Mouse (Mus musculus) embryonic facial prominence, embryonic 11.5 days (tissue): Measurements from ENCODE around the gene Crls1. TPM values are rescaled to one million over a fixed set of nuclear protein-coding genes. Genes with fewer than 3 reads are reported as not detected.

Experiments
- ATAC-seq: fragments of 200-750 bp; cut with Nextera tagmentation; replicated peaks from 2 replicates; pipeline ENCODE4 v1.8.0; 2017; ENCODE audit warnings: low read depth; ENCODE audit not compliant: insufficient number of reproducible peaks, low FRiP score, low TSS enrichment
- DNase-seq: peaks from one replicate; pipeline ENCODE4 v3.0.0-alpha.2; 2015; ENCODE audit warnings: low spot score
- H3K27ac ChIP-seq: fragments of 300-500 bp; sonication (generic); replicated peaks from 2 replicates; pipeline ENCODE4 v1.5.1; 2014; ENCODE audit warnings: mild to moderate bottlenecking, low read depth, low read length, control low read depth
- H3K27me3 ChIP-seq: fragments of 300-500 bp; sonication (generic); 2 replicates; pipeline ENCODE4 v1.6.1; 2014; ENCODE audit warnings: mild to moderate bottlenecking, low read length, moderate library complexity, mixed read lengths; ENCODE audit not compliant: control insufficient read depth, insufficient read depth
- H3K36me3 ChIP-seq: fragments of 300-500 bp; sonication (generic); replicated peaks from 2 replicates; pipeline ENCODE4 v1.6.1; 2014; ENCODE audit warnings: low read depth, mild to moderate bottlenecking, low read length, moderate library complexity, mixed read lengths; ENCODE audit not compliant: control insufficient read depth, insufficient read depth
- H3K4me1 ChIP-seq: fragments of 300-500 bp; sonication (generic); 2 replicates; pipeline ENCODE4 v1.6.1; 2014; ENCODE audit warnings: low read length, mixed read lengths; ENCODE audit not compliant: control insufficient read depth, insufficient read depth
- H3K4me2 ChIP-seq: fragments of 300-500 bp; sonication (generic); 2 replicates; pipeline ENCODE4 v1.6.1; 2014; ENCODE audit warnings: low read depth, mild to moderate bottlenecking, control low read depth, low read length, moderate library complexity
- H3K4me3 ChIP-seq: fragments of 300-500 bp; sonication (generic); 2 replicates; pipeline ENCODE4 v1.5.1; 2014; ENCODE audit warnings: low read depth, low read length, control low read depth
- H3K9ac ChIP-seq: fragments of 300-500 bp; sonication (generic); replicated peaks from 2 replicates; pipeline ENCODE4 v1.6.1; 2014; ENCODE audit warnings: mild to moderate bottlenecking, control low read depth, low read length
- H3K9me3 ChIP-seq: fragments of 300-500 bp; sonication (generic); replicated peaks from 2 replicates; pipeline ENCODE4 v1.6.1; 2016; ENCODE audit warnings: mild to moderate bottlenecking, low read length, inconsistent platforms, mixed read lengths; ENCODE audit not compliant: control insufficient read depth
- WGBS: fragments of 180-500 bp; shearing (Covaris S2); extraction: QIAGEN DNeasy Blood & Tissue Kit; methylation state at CpG from one replicate; pipeline ENCODE4 v1.1.7; 2014; 5-methylcytosine and 5-hydroxymethylcytosine counted together
- polyA plus RNA-seq: library from polyadenylated mRNA; unstranded; fragments of >200 nt; fragmentation: Nextera tagmentation; extraction: Ambion mirVana; gene quantifications from 2 replicates; pipeline ENCODE4 v1.2.1, GENCODE M21; 2014

The Crls1 gene
- polyA plus RNA-seq, 1 experiment from 2014 or later: 32.3 TPM

DNA sequence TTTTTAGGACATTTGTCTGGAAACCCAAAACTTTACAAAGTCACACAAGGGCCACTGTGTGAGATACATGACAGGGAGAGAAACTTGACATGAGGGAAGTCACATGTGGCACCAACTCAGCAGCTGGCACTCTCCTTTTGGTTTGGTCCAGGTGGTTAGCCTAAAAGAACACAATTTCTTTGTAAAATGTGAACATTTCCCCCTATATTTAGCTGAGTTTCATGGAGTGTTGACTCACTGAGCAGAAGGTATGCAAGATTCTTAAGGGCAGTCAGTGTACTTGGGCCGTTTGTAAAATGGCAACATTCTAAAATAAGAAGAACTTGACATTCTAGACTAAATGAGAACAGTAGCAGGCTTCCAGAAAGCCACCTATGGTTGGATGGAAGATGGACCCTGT lies 68.3 kb downstream of the Crls1 start:
- no peaks in the 10 kb centered on the region for H3K27me3 ChIP-seq
- WGBS: 76% methylated on average over 1 of the region's 1 CpGs
- no peak for ATAC-seq

More for the DNA sequence above, 68.3 kb downstream of the Crls1 start:
- DNase-seq: no peak
- Histone ChIP-seq H3K4me2 (no peak overlapping the region), H3K36me3 (no peaks in the 10 kb centered on the region), H3K4me1 (no peaks in the 10 kb centered on the region), H3K9ac (no peak overlapping the region), H3K4me3 (no peak overlapping the region), H3K9me3 (no peaks in the 10 kb centered on the region), H3K27ac (no peak overlapping the region)

Other genes with a start within 250 kb of the Crls1 start
- 16.7 and 17.9 TPM in 2 replicates for gene Shld1, start 159.7 kb upstream of the Crls1 start, polyA plus RNA-seq
- 3.5 and 4.4 TPM in 2 replicates for gene Chgb, start 65.4 kb upstream of the Crls1 start, polyA plus RNA-seq
- gene Trmt6, start 30.6 kb upstream of the Crls1 start, polyA plus RNA-seq: 41.4 and 43.7 TPM in 2 replicates
- 25.0 and 25.7 TPM in 2 replicates for gene Mcm8, start 30.5 kb upstream of the Crls1 start, polyA plus RNA-seq
- gene Lrrn4, start 34.2 kb downstream of the Crls1 start, polyA plus RNA-seq: 0.33 and 0.34 TPM in 2 replicates
- gene Fermt1, start 99.2 kb downstream of the Crls1 start, polyA plus RNA-seq: 6.6 and 10.8 TPM in 2 replicates